Mouse (Mus musculus) naive thymus-derived CD4-positive, alpha-beta T cell, adult 2 months (primary cell): ENCODE measurements around the gene Pbx2.
A peak's percentile ranks its signal among the peaks of the same experiment; 100 is the strongest.

Experiments used
- DNase-seq: peaks from one replicate; pipeline ENCODE4 v3.0.0-alpha.2; 2011; ENCODE audit warnings: low read depth

Pbx2 gene

DNA sequence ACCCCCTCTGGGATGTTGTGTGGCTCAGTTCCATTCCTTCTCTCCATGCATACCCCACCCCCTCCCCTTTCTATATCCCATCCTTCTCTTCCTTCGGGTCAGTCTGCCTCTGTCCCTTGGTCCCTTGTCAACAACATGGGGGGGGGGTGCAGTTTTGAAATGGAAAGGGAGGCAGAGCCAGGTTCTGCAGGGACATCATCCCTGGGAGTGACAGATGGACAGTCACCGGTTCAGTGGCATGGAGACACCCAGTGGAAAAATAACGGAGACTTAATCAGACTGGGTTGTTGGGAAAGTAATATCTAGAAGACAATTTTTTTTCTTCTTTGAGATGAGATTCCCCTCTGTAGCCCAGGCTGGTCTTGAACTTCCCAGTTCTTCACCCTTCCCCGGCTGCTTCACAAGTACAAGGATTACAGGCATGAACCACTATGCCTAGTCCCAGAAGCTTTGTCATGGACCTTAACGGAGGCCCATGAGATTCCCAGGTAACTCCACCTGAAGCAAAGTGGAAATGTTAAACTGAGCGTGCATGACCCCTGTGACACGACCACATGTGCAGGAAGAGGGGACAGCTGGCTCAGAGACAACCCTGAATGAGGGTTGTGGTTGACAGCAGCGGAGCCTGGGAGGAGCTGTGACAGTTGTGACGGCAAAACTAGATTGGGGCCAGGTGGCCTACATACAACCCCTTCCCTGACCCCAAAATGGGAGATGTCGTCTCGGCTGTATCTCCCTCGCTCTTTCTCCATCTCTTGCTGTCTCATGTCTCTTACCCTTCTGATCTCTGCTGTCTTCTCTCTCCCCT lies 38.9 kb downstream of the Pbx2 start:
- DNase-seq, result peak; percentile 71

DNA sequence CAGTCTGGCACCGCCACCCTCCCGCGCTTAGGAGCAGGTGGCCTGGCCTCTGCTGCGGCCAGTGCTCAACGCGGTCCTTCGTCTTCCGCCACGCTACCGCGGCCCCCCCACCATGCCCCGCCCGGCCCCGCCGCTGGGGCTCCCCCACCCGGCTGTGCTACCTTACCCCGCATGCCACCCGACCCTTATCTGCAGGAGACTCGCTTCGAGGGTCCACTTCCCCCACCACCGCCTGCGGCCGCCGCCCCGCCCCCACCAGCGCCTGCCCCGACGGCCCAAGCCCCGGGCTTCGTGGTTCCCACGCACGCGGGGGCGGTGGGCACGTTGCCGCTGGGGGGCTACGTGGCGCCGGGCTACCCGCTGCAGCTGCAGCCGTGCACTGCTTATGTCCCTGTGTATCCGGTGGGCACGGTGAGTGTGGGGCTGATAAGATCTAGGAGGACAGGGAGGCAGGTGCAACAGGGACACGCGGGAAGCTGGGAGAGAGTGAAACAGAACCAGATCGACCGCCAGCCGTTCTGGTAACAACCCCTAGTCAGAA lies 39.8 kb downstream of the Pbx2 start:
- DNase-seq, result peak; percentile 40

DNA sequence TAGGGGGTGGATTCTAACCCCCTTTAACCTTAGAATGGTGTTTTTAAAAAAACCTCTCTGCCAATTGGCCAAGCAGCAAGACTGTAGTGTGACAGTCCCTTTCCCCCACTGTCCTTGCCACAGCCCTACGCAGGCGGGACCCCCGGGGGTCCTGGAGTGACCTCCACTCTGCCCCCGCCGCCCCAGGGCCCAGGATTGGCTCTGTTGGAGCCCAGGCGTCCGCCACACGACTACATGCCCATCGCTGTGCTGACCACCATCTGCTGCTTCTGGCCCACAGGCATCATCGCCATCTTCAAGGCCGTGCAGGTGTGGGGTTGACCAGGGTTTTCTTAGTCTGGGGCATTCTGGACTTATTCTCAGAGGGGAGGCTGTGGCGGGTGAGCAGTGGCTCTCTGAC lies 40.6 kb downstream of the Pbx2 start:
- DNase-seq, result no peak

DNA sequence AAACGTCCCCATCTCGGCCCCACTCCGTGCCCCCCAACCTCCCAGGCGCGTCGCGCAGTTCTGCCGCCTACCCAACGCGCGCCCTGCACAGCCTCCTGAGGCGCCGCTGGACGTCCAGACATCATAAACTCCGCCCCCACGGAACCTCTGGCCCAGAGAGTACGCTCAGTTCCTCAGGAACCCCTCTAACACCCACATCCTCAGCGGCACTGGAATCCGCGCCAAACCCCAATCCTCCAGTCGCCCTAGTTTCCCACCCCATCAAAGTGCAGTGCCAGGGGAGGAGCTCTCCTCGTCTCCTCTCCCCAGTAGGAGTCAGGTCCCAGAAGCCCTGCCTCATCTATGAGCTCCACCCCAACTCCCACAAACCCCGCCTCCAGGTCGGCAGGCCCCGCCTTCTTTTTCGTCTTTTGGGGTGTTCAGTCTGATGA lies 41.2 kb downstream of the Pbx2 start:
- DNase-seq, result peak; percentile 79

DNA sequence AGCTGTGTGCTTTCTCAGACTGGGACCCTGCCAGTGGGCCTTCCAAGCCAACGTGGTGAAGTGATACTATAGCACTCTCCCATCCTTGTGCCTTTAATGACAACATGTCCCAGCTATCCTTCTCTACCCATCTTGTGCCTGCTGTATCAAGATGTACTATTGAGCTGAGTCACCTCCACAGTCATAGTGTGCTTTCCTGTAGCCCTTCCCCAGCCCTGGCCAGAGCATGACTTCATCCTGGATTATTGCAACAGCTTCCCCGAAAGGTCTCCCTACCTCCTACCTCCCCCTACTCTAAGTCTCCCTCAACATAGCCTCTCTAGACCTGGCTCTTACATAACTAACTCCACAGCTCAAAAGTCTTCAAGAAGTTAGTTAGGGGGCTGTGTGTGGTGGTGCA lies 44.6 kb downstream of the Pbx2 start:
- no peak for DNase-seq

DNA sequence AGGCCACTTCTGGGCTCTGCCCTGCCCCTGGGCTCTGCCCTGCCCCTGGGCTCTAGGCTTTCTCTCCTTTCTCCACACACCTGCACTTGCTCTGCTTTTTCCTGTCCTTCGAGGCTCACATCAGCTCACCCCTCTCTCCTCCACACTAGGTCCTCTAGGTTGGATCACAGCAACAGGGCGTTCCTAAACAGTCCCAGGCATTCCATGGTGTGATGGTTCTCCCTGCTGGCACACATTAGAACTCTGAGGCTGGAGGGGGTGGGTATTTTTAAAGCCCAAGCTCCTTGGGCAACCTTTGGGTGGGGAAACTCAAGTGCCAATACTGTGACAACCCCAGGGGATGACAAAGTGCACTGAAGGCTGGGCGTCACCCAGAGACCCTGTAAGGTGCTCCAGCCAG lies 46.4 kb downstream of the Pbx2 start:
- no peak for DNase-seq

DNA sequence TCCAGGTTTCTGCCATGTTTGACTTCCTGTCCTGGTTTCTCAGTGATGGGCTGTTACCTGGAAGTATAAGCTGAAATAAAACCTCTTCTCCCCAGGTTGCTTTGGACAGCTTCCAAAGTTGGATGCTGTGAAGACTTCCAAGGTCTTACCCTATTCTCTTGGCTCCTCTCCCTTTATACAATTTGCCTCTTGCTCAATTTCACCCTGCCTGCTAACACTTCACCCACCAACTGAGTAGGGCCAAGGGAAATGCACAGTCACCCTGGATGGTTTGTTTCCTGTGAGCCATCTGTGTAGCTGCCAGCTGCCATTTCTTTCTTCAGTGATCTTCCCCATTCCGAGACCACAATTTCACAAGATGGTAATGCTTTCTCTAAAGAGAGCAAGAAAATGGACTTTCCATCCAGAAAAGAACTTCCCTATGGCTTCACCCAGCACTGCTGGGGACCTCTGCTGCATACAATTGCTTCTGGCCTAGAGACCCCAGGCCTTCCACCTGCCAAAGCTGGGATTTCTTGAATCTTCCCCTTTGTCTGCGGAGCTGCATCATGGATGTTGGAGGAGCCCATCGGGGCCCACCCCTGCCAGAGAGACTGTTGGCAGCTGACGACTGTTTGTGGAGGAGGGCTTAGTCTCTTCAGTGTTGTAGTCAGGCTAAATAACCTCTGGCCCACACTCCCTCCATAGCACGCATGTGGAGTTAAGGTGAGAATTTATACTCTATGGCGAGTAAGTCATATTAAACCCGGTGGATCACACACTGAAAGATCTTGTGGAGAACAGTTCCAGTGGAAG lies 48.6 kb downstream of the Pbx2 start:
- no peak for DNase-seq

DNA sequence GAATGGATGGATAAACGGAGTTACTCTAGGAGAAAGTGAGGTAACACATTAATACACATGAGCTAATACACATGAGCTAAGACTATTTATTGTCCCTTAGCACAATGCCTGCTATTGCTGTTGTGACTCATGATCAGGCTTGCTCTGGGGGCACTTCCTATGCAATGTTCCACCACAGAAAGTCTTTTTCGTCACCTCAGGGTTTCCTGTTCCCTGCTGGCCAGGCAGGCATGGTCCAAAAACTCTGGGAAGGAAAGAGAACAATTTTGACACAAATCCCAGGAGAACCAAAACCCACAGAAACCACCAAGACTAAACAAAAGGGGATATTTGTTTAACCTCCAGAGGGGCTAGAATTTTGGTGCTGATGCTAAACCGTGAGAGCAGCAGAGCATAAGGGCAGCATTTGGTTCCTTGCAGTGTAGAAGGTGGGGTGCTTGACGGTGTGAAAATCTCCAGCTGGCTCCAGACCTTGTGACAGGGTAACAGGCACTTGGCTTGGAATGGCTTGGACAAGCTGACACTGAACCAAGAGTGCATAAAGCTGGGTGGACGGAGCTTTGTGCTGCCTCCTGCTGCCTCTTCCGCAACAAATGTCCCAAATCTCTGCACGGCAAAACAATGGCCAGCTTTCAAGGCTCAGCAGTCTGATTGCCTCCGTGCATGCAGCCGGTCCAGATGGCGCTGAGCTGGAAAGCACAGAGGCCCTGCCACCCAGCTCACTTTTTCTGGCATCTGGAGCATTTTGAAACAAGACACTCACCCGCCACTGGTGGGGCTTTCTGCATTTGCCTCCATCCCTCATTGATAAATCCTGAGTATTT lies 49.9 kb downstream of the Pbx2 start:
- DNase-seq, result no peak

DNA sequence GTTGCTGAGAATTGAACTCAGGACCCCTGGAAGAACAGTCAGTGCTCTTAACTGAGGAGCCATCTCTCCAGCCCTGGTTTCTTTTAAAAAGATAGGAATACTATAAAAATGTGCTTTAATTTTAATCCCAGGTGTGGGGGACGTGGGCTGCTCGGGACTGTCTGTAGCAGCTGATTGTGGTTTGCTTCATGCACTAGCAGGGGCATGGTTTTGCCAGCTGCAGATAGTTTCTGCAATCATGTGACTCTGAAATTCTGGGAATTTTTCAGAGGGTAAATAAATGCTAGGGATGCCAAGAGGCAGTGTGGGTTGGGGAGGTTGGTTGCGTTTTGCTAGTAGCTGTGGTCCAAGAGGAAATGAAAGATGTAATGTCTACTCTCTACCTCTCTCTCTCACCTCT lies 50.9 kb downstream of the Pbx2 start:
- no peak for DNase-seq

DNA sequence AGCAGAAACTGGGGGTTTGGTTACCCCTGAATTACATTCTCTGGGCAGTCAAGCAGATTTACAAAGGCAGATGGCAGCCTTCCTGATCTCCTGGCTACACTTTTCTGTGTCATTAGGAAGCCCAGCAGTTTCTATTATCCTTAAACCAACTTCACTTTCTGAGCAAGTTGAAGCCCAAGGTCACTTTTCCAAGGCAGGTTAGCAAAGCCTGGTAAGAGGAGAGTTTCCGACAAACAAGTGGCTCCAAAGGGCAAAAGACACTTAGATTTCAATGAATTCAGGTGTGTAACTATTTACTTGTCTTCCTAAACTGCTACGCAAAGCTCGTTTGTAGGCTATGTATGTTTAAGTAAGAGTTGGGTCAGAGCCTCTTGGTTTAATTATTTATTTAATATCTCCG lies 52.3 kb downstream of the Pbx2 start:
- no peak for DNase-seq

DNA sequence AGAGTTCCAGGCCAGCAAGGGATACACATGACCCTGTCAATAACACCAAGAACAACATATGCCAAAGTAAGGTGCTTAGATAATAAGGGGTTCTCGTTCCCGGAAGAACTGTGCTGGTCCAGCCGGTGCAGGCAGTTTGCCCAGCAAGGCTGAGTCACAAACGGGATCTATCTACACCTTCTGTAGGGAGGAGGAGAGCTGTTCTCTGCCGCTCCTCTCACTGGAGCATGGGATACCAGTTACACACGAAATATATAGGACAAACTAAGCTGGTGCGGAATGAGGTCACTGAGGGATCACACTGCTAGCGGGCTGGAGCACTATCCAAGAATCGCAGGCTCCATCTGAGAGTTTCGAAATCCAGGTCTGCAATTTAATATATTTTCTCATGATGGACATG lies 52.9 kb downstream of the Pbx2 start:
- DNase-seq, result peak; percentile 24

DNA sequence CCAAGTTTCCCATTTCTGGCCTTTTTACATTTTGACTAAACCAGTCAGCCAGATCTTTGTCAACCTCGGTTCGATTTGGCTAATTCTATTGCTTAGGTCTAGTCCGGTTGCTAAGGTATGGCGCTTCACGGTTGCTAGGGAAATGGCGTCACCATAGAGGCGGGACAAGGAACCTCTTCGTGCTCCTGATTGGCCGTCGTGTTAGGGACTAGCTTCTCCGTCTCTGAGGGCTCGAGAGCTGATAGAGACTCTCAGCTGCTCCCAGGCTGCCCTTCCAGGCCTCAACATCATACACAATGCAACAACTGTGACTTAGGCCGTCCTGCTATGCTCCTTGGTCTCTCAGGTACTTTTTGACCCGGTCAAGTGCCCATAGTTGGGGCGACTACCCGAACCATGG lies 53.5 kb downstream of the Pbx2 start, which contains the start of gene Fkbpl:
Gene Fkbpl, plus strand, starts transcription at position 157 of the 400 bp plus-strand sequence.
- peak; percentile 98 for DNase-seq

DNA sequence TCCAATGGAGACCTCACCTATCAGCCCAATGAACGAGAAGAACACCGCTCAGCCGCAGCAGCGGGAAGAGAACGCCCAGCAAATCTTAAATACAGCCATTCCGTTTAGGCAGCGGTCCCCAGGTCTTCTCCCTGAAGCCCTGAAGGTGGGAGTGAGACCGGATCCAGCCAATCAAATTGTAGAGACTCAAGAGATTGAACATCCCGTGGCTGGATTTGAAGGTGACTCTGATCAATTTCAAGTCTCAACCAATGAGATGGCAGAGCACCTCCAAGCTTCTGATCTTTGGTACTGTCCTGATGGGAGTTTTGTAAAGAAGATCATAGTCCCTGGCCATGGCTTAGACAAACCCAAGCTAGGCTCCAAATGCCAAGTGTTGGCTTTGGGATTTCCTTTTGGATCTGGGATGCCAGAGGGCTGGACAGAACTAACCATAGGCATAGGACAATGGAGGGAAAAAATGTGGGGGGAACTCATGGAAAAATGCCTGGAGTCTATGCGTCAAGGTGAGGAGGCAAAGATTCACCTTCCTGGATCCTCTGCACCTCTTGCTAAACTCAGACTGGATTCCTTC lies 54.3 kb downstream of the Pbx2 start:
- no peak for DNase-seq

DNA sequence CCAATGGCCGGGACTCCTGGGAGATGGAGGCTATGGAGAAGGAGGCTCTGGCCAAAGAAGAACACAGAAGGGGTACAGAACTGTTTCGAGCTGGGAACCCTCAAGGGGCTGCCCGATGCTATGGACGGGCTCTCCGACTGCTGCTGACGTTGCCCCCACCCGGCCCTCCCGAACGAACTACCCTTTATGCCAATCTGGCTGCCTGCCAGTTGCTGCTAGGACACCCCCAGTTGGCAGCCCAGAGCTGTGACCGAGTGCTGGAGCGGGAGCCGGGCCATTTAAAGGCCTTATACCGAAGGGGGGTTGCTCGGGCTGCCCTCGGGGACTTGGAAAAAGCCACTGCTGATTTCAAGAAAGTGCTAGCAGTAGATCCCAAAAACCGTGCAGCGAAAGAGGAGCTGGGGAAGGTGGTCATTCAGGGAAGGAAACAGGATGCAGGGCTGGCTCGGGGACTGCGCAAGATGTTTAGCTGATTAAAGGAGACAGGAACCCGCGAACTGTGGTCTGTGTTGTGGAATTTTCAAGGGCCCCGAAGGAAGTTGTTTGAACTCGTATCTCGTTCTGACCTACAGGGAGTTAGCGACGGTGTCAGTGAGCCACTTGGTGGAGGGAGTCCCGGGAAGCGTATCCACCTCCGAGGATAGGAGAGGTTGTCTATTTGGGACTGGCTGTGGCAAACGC lies 54.9 kb downstream of the Pbx2 start:
- DNase-seq, result peak; percentile 25
